Mouse (Mus musculus) embryo, embryonic 11 days (tissue): ENCODE measurements around the gene Rarb.
"Not testable (repeated sequence)": the region's sequence is repeated elsewhere in the genome, so short reads cannot be mapped to it uniquely, and the experiment has no call there.

Experiments used
- DNase-seq: peaks from one replicate; pipeline ENCODE4 v3.0.0-alpha.2; 2015

Gene Rarb

GRCm38 (mm10) chr14:16818602-16819250, at the start of gene Rarb:
Gene Rarb, minus strand, starts transcription at chr14:16819156.
- DNase-seq = no peak

DNA sequence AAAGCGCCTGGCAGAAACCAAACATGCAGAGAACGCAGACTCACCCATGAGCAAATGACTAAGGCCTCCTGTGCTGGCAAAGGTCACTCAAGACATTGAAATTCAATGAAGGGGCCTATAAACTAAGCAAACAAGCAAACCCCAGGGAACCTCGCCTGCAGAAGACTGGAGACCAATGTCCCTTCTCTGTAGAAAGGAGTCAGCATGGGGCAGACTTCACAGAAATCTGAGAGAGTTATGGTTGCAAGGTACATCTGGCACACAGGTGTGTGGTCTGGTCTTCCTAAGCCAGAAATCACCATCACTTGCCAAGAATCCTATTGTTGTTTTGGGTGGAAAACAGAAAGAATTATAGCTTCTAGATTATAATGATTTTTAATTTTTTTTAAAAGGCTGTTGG, 23.1 kb upstream of the Rarb start:
- no peak for DNase-seq

- DNase-seq = peak; percentile 45
Measured at GRCm38 (mm10) chr14:16841597-16841989, 22.6 kb upstream of the Rarb start.

DNA sequence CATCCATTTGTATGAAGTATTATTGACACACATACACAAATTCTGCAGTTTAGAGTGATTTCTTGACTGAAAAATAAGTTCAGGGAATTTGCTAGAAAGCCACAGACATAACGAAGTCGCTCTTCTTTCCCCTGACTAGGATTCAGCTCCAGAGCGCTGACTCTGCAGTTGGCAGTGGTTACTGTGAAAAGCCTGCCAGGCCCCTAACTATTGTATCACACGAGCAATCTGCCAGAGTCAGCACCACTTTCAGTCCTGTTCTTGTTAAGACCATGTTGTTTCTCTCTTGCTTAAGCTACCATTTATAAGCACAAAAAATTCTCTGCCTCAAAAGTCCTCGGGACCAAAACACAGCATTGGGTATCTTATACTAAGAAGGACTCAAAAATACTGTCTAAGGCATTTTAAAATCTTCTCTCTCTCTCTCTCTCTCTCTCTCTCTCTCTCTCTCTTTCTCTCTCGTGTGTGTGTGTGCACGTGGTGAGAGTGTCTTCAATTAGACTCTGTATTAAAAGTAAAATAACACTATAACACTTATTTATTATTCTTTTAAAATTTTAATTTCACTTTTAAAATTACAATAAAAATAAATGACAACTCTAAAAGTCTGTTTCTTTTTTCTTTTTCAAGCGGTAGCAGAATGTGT, 22.1 kb upstream of the Rarb start:
- DNase-seq = peak; percentile 47

DNA sequence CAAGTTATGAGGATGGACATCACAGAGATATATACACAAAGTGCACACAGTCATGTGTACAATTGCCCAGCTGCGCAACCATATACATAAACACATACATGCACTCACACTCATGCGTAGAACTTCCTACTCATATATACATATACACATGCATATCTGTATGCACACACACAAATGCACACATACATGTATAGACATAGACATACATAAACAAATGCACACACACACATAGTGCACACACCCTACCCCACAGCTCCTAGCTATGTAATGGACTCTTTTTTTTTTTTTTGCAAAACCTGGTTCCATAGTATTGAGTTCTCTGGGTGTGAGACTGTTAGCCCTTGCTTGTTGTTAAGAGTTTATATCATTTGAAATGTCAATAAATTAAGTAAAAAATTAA, 21.2 kb upstream of the Rarb start:
- no peak for DNase-seq

DNA sequence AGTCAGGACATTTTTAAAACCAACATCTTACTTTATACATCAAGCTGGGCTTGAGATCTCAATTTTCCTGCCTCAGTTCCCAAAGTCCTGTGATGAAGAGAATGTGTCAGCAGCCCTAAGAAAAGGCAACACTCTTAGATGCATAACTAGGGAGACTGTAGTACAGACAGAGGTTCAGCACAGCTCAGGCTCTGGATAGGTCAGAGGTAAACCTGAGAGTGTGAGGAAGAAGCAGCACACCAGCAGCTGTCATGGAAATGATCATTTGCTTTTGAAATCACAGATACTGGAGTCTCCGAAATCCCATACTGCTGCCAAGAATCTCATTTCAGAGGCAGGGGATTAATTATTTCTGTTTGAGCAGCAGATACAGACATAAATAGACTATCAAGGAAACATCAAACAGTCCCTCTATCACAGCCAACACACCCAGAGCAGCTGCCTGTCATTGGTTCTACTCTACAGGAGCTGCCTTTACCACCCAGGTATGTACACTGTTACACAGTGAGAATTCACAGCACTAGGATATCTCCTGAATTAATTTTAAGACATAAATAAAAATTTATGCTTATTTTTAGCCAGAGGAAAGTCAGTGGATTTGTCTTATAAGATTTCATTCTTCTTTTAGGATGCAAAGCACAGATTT, 3.7 kb downstream of the Rarb start:
- no peak for DNase-seq

- no peak for DNase-seq
Measured at GRCm38 (mm10) chr14:16806155-16806554, 12.8 kb downstream of the Rarb start.

DNA sequence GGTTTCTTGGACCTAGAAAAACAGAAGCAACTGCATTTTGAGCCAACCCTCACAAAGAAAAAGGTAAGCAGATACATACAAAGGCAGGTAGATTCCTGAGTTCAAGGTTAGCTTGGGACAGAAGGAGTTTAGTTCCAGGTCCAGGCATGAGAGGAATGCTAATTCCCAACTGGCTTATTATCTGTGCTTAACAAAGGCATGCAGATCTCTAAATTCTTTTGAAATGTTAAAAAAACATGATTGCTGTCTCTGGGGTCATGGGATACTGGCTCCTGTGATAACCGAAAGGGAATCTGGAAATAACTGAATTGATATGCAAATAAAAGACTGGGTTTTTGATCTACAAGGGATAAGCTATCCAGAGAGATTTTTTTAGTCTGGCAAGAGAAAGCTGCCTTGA, 28.8 kb downstream of the Rarb start:
- DNase-seq = no peak

GRCm38 (mm10) chr14:16781942-16782541, 36.9 kb downstream of the Rarb start:
- no peak for DNase-seq

DNA sequence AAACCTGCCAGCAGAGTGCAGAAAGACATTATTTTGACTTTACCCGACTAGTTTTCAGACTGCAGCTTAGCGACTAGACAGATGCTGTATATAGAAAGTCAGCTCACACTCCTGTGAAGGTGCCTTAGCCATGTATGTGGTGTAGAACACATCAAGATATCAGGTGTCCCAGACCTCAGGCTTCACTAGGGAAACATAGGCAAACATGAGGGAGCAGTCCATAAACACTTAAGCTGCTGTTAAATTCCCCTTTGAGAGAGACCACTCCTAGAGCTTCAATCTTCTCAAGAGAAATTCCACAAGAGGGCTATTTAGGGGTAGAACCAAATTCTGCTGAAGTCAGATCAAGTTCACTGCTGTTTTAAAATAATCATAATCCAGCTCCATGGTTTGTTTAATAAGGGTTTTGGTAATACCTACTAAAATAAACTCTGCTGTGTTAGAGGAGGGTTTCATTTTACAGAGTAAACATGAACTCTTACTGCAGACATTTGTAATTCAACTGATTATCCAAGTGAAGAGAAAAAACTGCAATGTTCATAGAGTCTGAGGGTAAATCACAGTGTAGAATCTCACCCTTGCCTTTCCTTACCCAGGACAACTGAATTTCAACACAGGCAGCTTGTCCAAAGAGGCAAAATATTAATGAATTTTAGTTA, 42.1 kb downstream of the Rarb start:
- DNase-seq = no peak

GRCm38 (mm10) chr14:16772927-16773326, 46.0 kb downstream of the Rarb start:
- no peak for DNase-seq

GRCm38 (mm10) chr14:16765891-16766290, 53.1 kb downstream of the Rarb start:
- no peak for DNase-seq

- no peak for DNase-seq
Measured at GRCm38 (mm10) chr14:16762773-16763172, 56.2 kb downstream of the Rarb start.

GRCm38 (mm10) chr14:16758773-16759434, 60.1 kb downstream of the Rarb start:
- DNase-seq = no peak

DNA sequence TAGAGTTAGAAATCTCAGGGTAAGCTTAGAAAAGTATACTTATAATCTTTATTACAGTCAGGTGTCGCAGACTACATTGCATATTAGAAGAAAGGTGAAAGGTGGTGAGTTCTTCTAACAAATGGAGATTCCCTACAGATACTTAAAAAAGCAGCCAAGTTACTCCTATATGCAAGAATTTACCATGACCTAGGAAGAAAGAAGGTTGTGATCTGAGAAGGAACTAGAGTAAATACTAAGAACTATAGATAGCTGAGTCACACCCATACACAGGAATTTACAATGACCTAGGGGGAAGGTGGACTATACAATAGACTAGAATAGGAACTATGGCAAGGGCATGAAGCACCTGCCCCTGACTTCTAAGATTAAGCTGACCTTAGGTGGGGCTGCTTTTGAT, 63.4 kb downstream of the Rarb start:
- not testable (repeated sequence) for DNase-seq

- DNase-seq = no peak
Measured at GRCm38 (mm10) chr14:16752648-16753047, 66.3 kb downstream of the Rarb start.

GRCm38 (mm10) chr14:16746982-16747578, 71.9 kb downstream of the Rarb start:
- no peak for DNase-seq

DNA sequence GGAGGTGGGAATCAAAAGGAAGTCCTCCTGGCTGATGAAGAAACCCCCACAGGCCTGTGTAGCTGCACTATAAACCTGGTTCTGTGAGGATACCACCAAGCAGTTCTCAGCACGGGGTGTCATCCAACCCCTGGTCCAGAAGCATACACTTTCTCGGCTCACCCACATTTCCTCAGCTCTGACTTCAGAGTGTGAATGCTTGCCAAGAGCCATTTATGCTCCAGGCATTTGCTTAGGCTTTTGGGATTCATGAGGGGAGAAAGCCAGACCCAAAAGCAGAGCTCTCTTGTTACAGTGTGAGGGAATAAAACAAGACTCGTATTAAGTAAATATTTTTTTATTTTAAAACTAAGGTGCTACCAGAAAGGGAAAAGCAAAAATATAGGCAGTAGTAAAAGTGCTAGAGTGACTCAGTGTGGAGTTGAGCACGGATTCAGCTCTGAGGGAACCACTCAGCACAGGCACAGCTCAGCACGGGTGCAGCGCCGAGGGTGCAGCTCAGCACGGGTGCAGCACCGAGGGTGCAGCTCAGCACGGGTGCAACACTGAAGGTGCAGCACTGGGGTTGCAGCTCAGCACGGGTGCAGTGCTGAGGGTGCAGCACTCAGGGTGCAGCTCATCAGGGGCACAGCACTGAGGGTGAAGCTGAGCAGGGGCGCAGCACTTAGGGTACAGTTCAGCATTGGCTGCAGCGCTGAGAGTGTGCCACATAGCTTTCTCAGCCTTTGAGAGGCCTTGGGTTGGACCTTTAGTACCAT, 77.8 kb downstream of the Rarb start:
- DNase-seq = no peak

DNA sequence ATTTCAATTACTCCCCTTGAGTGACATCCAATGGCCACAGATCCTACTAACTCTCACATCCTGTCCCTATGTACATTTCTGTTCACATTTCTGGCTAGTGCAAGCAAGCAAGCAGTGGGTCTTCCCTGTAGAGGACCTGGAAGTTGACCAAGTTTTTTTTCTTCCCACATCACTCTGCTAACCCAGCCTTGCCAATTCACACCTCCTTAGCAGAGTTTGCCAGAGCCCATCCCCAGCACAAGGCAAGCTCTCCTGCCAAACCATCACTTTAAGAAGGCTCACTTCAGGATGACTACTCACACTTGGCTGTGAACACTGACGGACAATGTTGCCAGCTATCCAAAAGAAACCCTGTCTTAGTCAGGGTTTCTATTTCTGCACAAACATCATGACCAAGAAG, 80.4 kb downstream of the Rarb start:
- DNase-seq = no peak

- no peak for DNase-seq
Measured at GRCm38 (mm10) chr14:16737781-16738180, 81.2 kb downstream of the Rarb start.

GRCm38 (mm10) chr14:16735331-16736012, 83.5 kb downstream of the Rarb start:
- DNase-seq = no peak
